Mouse (Mus musculus): Measurements from ENCODE around the gene Dnah2. TPM values are rescaled to one million over a fixed set of nuclear protein-coding genes. Genes with fewer than 3 reads are reported as not detected.
A peak's percentile ranks its signal among the peaks of the same experiment; 100 is the strongest.

Gene Dnah2
- total and polyA plus RNA-seq, 2 experiments from 2014 or later = 3.9 to 9.5 TPM

DNA sequence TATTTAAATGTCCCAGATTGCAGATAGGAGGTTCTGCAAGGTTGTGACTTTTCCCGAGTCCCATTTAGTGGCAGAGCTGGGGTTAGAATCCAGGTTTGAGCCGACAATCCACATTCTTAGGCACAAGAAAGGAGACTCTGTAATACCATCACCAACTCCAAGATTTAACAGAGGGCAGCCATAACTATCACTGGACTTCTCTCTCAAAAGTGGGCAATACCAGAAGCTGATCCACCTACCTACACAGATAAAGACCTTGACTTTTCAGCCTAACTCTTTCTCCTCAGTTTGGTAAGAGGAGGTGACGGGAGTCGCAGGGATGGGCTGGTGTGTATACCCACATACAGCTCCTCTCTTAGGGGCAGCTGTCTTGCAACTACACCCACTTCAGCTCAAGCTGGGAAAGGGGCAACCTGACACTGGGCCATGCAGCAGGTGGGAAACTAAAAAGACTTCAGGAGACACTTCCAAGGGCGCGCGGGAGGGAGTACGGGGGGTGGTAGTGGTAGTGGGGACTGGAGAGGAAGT is 131.9 kb downstream of the Dnah2 start:
- peak overlapping the region; percentile 66; the same call in 1 of the 2 replicates for H3K9ac ChIP-seq (replicated peaks; ENCODE audit: low read length, poor library complexity, severe bottlenecking)
- ATAC-seq (ENCODE audit: low FRiP score) (no peak), DNase-seq (ENCODE audit: low spot score) (no peak)
- H3K9me3 ChIP-seq (ENCODE audit: low read length) = no peaks in the 10 kb centered on the region
- peaks cover 29% of the 10 kb centered on the region for H3K4me1 ChIP-seq (ENCODE audit: insufficient read depth, low read length)
- 0 out of 2 replicates have a peak, but pooled peaks cover 4% of the 10 kb centered on the region for H3K36me3 ChIP-seq (ENCODE audit: insufficient read depth, low read length)
- peak overlapping the region; percentile 94 for H3K4me2 ChIP-seq (ENCODE audit: low read depth, low read length, poor library complexity, severe bottlenecking)
- peaks cover 11% of the 10 kb centered on the region for H3K27me3 ChIP-seq (ENCODE audit: insufficient read depth, low read length)
- H3K27ac ChIP-seq (ENCODE audit: low read depth, low read length) = peak overlapping the region; percentile 98
- H3K4me3 ChIP-seq (ENCODE audit: low read depth, low read length) = peak overlapping the region; percentile 71
- no peak for TF ChIP-seq CTCF (IDR thresholded peaks at IDR 0.05)
- WGBS = 3% methylated on average over 8 of the region's 8 CpGs

DNA sequence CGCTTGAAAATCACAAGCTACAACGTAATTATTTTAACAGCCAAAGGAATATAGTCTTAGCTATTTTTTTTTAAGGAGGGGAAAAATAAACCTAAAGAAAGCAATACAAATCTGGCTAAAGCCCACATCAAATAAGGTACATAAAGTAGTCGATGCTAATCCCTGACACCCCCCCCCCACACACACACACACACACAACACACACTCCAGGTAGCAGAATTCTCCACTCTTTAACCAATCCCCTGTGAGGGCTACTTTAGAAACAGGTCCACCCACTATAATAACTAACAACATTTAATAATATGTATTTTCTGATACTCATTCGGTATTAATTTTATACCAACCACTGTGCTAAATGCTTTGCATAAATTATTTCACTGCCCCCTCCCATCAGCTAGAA is 132.4 kb downstream of the Dnah2 start:
- no peak for ATAC-seq (ENCODE audit: low FRiP score)
- no peak for DNase-seq (ENCODE audit: low spot score)
- Histone ChIP-seq H3K9me3 (ENCODE audit: low read length) (no peaks in the 10 kb centered on the region), H3K9ac (replicated peaks; ENCODE audit: low read length, poor library complexity, severe bottlenecking) (peak overlapping the region; percentile 66), H3K4me2 (ENCODE audit: low read depth, low read length, poor library complexity, severe bottlenecking) (peak overlapping the region; percentile 94), H3K4me3 (ENCODE audit: low read depth, low read length) (peak overlapping the region; percentile 71), H3K4me1 (ENCODE audit: insufficient read depth, low read length) (peaks cover 33% of the 10 kb centered on the region), H3K27me3 (ENCODE audit: insufficient read depth, low read length) (peaks cover 6% of the 10 kb centered on the region), H3K36me3 (ENCODE audit: insufficient read depth, low read length) (0 out of 2 replicates have a peak, but pooled peaks cover 4% of the 10 kb centered on the region), H3K27ac (ENCODE audit: low read depth, low read length) (peak overlapping the region; percentile 98)
- TF ChIP-seq CTCF (IDR thresholded peaks at IDR 0.05) = no peak
- under 1% methylated on average over 4 of the region's 4 CpGs for WGBS

DNA sequence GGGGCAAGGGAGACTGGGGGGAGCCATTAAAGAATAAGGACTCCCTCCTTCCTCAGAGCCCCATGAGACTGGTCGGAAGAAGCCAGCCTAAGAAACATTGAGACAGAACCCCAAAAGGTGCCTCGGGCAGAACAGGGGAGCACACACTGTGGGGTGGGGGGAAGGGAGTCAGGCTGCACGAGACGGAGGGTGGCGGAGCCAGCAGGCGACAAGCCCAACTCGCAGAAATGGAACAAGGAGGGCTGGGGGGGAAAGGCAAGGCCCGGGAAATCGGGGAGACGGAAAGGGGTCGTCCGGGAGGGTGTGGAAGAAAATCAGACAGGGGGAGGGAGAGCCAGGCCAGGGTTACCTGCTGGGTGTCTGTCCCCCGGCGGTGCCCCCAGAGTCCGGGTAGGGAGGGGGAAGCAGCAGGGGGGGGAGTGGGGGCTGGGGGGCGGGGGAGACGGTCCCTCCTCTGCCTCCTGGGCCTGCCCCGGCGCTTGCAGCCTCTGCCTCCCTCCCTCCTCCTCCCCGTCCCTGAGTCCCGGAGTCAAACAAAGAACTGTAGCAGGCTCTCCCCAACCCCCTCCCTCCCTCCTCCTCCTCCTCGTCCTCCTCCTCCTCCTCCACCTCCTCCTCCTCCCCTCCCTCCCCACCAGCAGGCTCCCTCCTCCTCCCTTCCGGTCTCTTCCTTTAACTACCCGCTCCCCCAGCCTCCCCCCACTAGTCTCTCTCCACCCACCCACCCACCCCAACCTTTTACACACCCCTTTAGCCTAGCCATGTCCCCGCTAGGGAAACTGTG is 133.1 kb downstream of the Dnah2 start:
- TF ChIP-seq CTCF (IDR thresholded peaks at IDR 0.05) = no peak
- Histone ChIP-seq H3K36me3 (ENCODE audit: insufficient read depth, low read length) (0 out of 2 replicates have a peak, but pooled peaks cover 4% of the 10 kb centered on the region), H3K4me3 (ENCODE audit: low read depth, low read length) (peak overlapping the region; percentile 71), H3K27me3 (ENCODE audit: insufficient read depth, low read length) (no peaks in the 10 kb centered on the region), H3K9me3 (ENCODE audit: low read length) (no peaks in the 10 kb centered on the region), H3K4me1 (ENCODE audit: insufficient read depth, low read length) (peaks cover 33% of the 10 kb centered on the region), H3K9ac (replicated peaks; ENCODE audit: low read length, poor library complexity, severe bottlenecking) (peak overlapping the region; percentile 98), H3K4me2 (ENCODE audit: low read depth, low read length, poor library complexity, severe bottlenecking) (peak overlapping the region; percentile 94), H3K27ac (ENCODE audit: low read depth, low read length) (peak overlapping the region; percentile 98)
- ATAC-seq (ENCODE audit: low FRiP score) (no peak), DNase-seq (ENCODE audit: low spot score) (peak; percentile 84)
- WGBS = under 1% methylated on average over 13 of the region's 25 CpGs

DNA sequence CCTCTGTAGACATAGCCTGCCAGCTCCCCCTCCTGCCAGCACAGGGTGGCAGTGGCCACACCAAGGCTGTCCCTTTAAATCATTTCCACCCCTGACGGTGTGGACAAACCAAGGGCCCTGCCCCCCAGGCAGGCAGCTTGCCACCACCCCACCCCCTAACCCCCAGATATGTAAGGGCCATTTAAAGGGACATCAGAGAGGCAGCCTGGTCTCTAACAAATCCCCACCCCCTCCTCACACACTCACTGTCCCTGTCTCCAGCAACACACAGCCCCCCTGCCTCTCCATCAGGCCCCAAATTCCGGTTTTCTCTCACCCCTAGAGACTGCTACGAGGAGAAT is 133.6 kb downstream of the Dnah2 start:
- H3K27me3 ChIP-seq (ENCODE audit: insufficient read depth, low read length) = no peaks in the 10 kb centered on the region
- WGBS = 2% methylated on average over 3 of the region's 3 CpGs
- DNase-seq (ENCODE audit: low spot score) (peak; percentile 89), ATAC-seq (ENCODE audit: low FRiP score) (peak; percentile 21)
- H3K4me2 ChIP-seq (ENCODE audit: low read depth, low read length, poor library complexity, severe bottlenecking) = peak overlapping the region; percentile 94
- H3K4me1 ChIP-seq (ENCODE audit: insufficient read depth, low read length) = peaks cover 33% of the 10 kb centered on the region
- peak overlapping the region; percentile 98 for H3K9ac ChIP-seq (replicated peaks; ENCODE audit: low read length, poor library complexity, severe bottlenecking)
- TF ChIP-seq CTCF (IDR thresholded peaks at IDR 0.05) = peak; percentile 39; the same call in 1 of the 2 replicates
- H3K4me3 ChIP-seq (ENCODE audit: low read depth, low read length) = peak overlapping the region; percentile 71
- no peaks in the 10 kb centered on the region for H3K9me3 ChIP-seq (ENCODE audit: low read length)
- H3K36me3 ChIP-seq (ENCODE audit: insufficient read depth, low read length) = 0 out of 2 replicates have a peak, but pooled peaks cover 4% of the 10 kb centered on the region
- H3K27ac ChIP-seq (ENCODE audit: low read depth, low read length) = peak overlapping the region; percentile 98

DNA sequence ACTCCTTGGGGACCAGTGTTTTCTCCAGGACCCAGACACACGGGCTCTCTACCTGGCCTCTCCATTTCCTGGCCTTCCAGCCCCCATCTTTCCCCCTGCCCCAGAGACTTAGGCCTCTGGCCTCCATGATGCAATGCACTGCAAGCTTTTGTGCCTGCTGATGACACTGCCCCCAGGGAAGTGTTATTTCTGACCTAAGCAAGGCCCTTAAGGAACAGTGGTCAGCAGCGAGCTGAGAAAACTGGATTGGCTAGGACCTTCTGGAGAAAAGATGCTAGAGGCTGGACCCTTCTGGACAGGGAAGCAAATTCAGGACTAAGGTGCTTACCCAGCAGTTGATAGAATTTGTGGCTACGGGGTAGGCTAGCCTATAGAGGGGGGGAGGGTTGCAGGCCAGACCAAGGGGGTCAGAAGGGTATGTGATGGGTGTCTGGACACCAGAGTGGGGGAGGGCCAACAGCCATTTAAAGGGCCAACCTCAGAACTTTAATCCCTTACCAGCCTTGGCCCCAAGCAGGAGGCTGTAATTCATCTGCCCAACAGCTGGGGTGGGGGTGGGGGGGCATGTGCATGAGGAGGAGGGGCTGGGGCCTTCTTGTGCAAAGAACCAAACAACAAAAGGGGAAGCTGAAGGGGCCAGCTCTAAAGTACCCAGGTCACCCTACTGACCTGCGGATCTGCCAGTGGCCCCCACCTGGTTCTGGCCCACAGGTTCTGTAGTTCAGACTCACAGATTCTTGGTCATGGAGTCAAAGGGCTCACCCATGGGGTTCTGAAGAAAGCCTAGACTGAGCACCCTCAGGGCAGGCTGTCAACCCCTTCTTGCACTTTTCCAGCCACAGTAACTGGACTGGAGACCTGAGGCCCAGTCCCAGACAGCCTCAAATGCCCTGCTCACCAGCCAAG is 134.2 kb downstream of the Dnah2 start:
- no peak for TF ChIP-seq CTCF (IDR thresholded peaks at IDR 0.05)
- Histone ChIP-seq H3K27me3 (ENCODE audit: insufficient read depth, low read length) (no peaks in the 10 kb centered on the region), H3K4me2 (ENCODE audit: low read depth, low read length, poor library complexity, severe bottlenecking) (peak overlapping the region; percentile 94), H3K36me3 (ENCODE audit: insufficient read depth, low read length) (0 out of 2 replicates have a peak, but pooled peaks cover 4% of the 10 kb centered on the region), H3K9me3 (ENCODE audit: low read length) (no peaks in the 10 kb centered on the region), H3K27ac (ENCODE audit: low read depth, low read length) (peak overlapping the region; percentile 98), H3K4me1 (ENCODE audit: insufficient read depth, low read length) (peaks cover 30% of the 10 kb centered on the region), H3K9ac (replicated peaks; ENCODE audit: low read length, poor library complexity, severe bottlenecking) (peak overlapping the region; percentile 98), H3K4me3 (ENCODE audit: low read depth, low read length) (peak overlapping the region; percentile 71)
- ATAC-seq (ENCODE audit: low FRiP score) (no peak), DNase-seq (ENCODE audit: low spot score) (no peak)
- 13% methylated on average over 4 of the region's 4 CpGs for WGBS
